Mouse (Mus musculus) ovary, postnatal 36 days (tissue): ENCODE measurements around the gene Atl2.

ENCODE experiments used
- DNase-seq: peaks from one replicate; pipeline ENCODE4 v3.0.0; 2022; ENCODE audit warnings: low spot score, mixed read lengths

Gene Atl2

DNA sequence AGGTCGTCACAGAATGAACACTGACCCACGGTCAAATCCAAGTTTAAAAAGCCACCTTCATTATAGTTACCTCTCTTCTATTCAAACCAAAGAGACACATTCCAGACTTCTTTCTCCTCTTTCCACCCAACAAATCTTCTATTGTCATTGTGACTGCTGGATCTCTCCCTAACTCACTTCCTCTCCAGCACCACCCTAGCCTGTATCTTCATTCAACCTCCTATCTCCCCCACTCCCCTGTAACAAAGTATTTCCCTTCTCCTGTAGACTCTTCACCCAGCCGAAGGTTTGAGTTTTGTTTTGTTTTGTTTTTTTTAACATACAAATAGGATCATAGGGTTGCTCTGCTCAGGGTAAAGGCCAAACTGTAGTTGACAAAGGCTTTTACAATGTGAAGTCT, 1.7 kb upstream of the Atl2 start:
- DNase-seq, result no peak

DNA sequence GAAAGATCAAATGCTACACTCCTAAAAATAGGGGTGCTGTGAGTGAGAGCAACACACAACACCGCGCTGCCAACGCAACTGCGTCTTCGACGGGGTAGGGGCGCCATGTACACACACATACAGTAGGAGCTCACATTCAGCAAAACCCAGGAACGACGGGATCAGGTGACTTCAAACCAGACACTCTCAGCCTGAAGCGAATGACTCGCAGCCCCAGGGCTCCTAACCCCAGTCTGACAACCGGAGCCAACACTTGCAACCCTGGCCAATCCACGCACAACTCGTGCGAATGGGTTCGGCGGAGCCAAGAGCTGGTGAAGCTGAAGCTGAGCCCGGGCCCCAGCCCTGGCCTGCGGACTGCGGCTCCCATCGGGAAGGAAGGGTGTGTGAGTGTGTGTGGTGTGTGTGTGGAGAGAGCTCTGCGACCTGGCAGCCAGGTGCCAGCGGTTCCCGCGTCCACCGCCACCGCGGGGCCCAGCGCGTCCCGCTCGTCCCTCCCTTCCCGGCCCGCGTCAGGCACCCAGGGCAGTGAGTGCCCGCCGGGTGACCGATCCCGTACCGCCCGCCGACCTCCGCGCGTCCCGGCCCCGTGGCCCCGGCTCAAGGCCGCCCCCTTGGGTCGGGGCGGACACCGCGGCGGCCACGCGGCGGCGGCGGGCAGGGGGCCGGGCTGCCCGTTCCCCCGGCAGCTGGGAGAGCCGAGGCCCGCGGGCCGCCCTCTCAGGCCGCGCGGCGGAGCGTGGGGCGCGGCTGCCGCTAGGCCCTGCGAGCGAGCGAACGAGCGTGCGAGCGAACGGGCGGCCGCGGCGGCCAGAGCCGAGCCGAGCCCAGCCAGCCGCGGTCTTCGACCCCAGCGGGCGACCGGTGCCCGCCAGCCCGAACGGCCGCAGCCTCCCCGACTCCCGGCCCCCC, 696 bp downstream of the Atl2 start:
- peak; percentile 61 for DNase-seq

- no peak for DNase-seq
Measured at GRCm38 (mm10) chr17:79894054-79894453, 1.9 kb downstream of the Atl2 start.

DNA sequence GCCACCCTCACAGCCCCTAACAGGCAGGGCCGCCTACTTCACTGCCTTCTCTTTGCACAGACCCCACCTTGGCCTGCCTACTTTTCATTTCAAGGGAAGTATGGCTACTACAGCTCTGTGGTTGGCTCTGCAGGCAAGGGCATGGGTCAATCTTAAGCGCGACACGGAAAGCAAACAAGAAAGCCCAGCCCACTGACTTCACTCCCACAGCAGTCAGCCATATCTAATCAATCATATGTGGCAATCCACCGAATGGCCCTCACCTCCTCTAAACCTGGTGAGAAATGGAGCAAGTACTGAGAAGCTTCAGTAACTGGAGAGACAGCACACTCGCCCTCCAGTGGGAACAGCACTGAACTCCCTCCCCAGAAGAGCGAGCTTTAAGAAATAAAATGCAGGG, 4.0 kb downstream of the Atl2 start:
- DNase-seq, result no peak

DNA sequence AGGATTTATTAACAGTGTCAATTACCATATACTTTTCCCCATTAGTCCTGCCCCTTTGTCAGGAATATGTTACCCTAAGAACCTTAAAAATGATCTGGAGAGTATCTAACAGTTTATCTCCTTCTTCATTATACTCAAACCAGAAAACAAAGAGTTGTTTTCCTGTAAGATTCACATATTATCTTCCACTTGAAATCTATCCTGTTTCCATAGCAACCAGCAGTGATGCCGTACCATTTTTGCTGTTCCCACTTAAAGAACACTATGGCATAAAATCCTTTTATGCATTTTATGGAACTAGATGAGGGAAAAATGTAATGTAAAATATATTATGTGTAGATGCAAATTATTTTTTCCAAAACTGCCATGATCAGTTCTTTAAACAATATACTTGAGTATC, 8.0 kb downstream of the Atl2 start:
- no peak for DNase-seq

DNA sequence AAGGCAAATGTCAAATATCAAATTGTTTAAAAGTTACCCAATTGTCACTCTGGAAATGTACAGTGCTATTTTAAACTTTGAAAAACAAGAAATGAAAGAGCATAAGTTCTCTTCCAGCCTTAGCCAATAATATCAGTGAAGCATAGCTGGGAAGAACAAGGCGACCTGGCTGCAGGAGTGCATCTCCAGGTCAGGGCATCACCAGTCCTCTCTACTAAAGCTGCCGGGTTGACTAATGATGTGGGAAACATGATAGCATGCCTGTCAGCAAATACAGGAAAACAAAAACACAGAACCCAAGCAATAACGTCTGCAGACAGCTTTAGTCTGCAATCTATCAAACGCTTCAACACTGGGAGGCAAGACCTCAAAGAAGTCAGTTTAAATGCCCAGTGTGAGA, 12.7 kb downstream of the Atl2 start:
- peak; percentile 38 for DNase-seq

DNA sequence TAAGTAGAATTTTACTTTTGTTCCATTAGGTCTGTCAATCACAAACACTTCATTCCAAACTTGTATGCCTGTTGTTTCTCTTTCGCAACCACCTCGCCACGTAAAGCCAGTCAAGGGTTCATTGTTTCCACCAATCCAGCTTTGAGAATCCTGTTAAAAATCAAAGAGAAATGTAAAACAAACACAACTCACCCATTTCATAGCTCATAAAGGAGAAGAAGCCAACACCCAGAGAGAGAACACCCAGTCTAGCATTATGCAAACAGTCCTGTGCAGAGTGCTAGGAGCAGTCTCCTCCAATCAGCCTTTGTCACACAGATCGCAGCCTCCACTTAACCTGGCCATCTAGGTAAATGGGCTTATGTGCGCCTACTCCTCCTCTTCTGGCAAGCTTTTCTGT, 30.9 kb downstream of the Atl2 start:
- DNase-seq, result no peak

GRCm38 (mm10) chr17:79864503-79864902, 31.4 kb downstream of the Atl2 start:
- DNase-seq, result no peak

GRCm38 (mm10) chr17:79862038-79862437, 33.9 kb downstream of the Atl2 start:
- DNase-seq, result no peak

- DNase-seq, result no peak
Measured at GRCm38 (mm10) chr17:79855533-79855932, 40.4 kb downstream of the Atl2 start.

DNA sequence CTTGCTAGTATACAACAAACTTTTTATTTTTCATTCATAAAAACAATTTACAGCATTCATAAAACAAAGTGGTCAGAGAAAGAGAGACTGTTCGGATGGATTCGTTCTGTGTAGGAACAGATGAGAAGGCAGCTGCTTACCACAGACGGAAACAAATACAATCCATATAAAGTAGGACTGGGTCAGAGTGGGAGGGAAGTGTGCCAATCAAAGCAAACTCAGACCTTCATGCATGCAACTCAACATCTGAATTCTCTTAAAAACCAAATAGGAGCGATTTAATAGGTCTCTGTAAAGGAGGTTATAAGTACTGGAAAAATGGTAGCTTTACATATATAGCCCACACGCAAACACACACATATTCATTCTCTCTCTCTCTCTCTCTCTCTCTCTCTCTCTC, 47.5 kb downstream of the Atl2 start:
- no peak for DNase-seq

GRCm38 (mm10) chr17:79846182-79846581, 49.7 kb downstream of the Atl2 start:
- no peak for DNase-seq

DNA sequence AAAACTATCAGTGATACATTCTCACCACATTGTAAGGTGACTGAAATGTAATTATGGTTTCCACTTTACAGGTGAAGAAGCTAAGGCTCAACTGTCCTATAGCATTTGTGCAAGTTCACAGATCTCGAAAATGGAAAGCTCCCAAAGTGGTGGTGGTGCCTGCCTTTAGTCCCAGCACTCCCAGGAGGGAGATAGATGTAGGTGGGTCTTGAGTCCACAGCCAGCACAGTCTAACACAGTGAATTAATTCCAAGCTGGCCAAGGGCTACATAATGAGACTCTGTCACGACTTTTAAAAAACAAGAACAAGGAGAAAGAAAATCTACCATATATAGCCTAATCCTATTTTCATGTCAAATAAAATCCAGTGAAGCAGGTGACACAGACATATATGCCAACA, 50.2 kb downstream of the Atl2 start:
- DNase-seq, result no peak

DNA sequence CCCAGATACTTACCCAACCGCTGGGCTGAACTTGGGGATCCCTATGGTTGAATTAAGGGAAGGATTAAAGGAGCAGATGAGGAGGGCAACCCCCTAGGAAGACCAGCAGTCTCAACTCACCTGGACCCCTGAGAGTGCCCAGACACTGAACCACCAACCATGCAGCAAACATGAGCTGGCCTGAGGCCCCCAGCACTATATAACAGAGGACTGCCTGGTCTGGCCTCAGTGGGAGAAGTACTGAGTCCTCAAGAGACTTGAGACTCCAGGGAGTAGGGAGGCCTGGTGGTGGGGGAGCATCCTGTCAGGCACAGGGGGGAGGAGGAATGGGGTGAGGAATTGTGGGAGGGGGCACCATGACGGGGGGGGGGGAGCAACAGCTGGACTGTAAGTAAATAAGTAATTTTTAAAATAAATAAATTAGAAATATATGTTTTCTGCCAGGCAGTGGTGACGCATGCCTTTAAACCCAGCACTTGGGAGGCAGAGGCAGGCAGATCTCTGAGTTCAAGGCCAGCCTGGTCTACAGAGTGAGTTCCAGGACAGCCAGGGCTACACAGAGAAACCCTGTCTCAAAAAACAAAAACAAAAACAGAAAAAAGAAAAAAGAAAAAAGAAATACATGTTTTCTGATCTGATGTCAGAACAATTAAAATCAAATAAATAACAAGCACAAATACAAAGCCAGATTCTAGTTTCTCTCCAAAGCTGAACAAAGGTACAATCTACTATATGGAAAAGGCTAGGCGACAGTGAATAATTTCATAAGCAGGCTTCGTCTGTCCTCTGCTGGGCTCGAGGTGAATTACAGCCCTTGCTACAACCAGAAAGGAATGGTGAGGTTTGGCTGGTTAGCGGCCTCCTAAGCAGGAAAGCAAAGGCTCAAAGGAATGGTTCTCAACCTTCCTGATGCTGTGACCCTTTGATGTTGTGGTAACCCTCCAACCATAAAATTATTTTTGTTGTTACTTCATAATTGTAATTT, 55.4 kb downstream of the Atl2 start:
- DNase-seq, result peak; percentile 76

GRCm38 (mm10) chr17:79836978-79837377, 58.9 kb downstream of the Atl2 start:
- DNase-seq, result no peak

GRCm38 (mm10) chr17:79835714-79836373, 60.1 kb downstream of the Atl2 start:
- DNase-seq, result no peak

DNA sequence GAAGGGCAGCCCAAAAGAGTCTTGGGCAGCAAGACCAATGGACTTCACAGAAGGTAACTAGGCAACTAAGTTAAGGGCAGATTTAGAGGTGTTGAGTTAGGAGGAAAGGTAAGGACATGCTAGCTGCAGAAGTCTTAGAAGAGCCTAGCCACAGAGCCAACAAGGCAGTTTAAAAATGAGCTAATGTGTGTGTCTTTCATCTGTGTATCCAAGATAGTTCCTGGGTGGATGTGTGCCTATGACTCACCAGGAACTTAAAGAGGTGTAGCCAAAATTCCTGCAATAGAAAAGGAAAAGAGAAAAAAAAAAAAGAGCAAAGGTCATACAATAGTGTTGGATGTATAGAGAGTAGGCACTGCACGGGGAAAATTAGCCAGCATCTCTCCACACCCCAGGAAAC, 63.6 kb downstream of the Atl2 start:
- DNase-seq, result no peak

GRCm38 (mm10) chr17:79826482-79827034, 69.4 kb downstream of the Atl2 start:
- no peak for DNase-seq

DNA sequence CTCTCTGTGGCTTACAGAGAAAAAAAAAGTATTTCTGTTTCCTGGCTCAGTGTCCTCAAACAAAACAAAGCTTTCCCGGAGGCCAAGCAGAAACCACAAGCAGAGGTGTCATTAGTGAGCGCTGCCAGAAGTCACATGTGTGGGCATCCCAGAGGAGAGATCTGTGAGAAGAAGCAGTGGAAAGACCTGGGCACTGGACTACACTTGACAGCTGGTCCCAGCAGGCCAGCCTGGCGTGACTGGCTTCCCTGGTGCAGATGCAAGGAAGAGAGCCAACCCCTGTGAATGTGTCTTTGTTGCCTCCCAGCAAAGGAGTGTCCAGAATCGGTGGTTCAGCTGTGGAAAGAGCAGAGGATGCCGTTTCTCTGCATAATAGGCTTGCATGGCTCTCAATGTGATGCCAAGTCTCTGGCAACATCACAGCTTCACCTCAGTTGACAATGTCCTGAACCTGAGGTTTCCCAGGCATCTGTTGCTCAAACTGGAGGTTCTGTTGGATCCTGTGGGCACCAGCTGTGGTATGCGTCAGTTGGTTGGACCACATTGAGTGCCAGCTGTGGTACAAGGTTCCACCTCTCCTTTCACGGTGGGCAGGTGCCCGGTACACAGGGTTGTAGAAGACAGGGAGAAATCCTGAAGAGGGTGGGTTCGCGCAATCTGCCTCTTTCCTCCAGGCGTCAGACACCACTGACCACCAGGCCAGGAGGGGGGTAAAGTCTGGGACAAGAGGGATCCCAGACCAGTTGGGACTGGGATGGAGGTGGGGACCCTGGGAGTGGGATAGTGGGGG, 70.5 kb downstream of the Atl2 start:
- no peak for DNase-seq

GRCm38 (mm10) chr17:79824406-79824805, 71.5 kb downstream of the Atl2 start:
- DNase-seq, result no peak

GRCm38 (mm10) chr17:79818884-79819283, 77.0 kb downstream of the Atl2 start:
- no peak for DNase-seq
